Mouse (Mus musculus) ovary, postnatal 10 days (tissue): ENCODE data around the gene Ypel2.

ENCODE experiments used
- DNase-seq: peaks from one replicate; pipeline ENCODE4 v3.0.0; 2022; ENCODE audit warnings: low spot score

The Ypel2 gene

GRCm38 (mm10) chr11:86995625-86996221 lies 2.2 kb upstream of the Ypel2 start:
- no peak for DNase-seq

GRCm38 (mm10) chr11:86994791-86995624 lies 1.5 kb upstream of the Ypel2 start:
- DNase-seq: no peak

GRCm38 (mm10) chr11:86994330-86994729 lies 823 bp upstream of the Ypel2 start:
- no peak for DNase-seq

GRCm38 (mm10) chr11:86992461-86992988 lies 982 bp downstream of the Ypel2 start:
- DNase-seq: no peak

GRCm38 (mm10) chr11:86991241-86991640 lies 2.3 kb downstream of the Ypel2 start:
- DNase-seq: no peak

- no peak for DNase-seq
Observed at GRCm38 (mm10) chr11:86990309-86990708, 3.2 kb downstream of the Ypel2 start.

GRCm38 (mm10) chr11:86984990-86985389 lies 8.5 kb downstream of the Ypel2 start:
- no peak for DNase-seq

GRCm38 (mm10) chr11:86983056-86983455 lies 10.5 kb downstream of the Ypel2 start:
- DNase-seq: no peak

GRCm38 (mm10) chr11:86981229-86981791 lies 12.2 kb downstream of the Ypel2 start:
- DNase-seq: no peak

GRCm38 (mm10) chr11:86980526-86980925 lies 13.0 kb downstream of the Ypel2 start:
- DNase-seq: no peak

- DNase-seq: no peak
Observed at GRCm38 (mm10) chr11:86979799-86980198, 13.7 kb downstream of the Ypel2 start.

- no peak for DNase-seq
Observed at GRCm38 (mm10) chr11:86977242-86977641, 16.3 kb downstream of the Ypel2 start.

- no peak for DNase-seq
Observed at GRCm38 (mm10) chr11:86974401-86974800, 19.1 kb downstream of the Ypel2 start.

- no peak for DNase-seq
Observed at GRCm38 (mm10) chr11:86973255-86973654, 20.3 kb downstream of the Ypel2 start.

- DNase-seq: no peak
Observed at GRCm38 (mm10) chr11:86971057-86971753, 22.3 kb downstream of the Ypel2 start.

- DNase-seq: no peak
Observed at GRCm38 (mm10) chr11:86969041-86969821, 24.3 kb downstream of the Ypel2 start.

- DNase-seq: no peak
Observed at GRCm38 (mm10) chr11:86967506-86967905, 26.0 kb downstream of the Ypel2 start.

GRCm38 (mm10) chr11:86966696-86967095 lies 26.8 kb downstream of the Ypel2 start:
- no peak for DNase-seq

GRCm38 (mm10) chr11:86965079-86965478 lies 28.4 kb downstream of the Ypel2 start:
- DNase-seq: no peak

GRCm38 (mm10) chr11:86963698-86964097 lies 29.8 kb downstream of the Ypel2 start:
- no peak for DNase-seq

- DNase-seq: no peak
Observed at GRCm38 (mm10) chr11:86963027-86963426, 30.5 kb downstream of the Ypel2 start.

- DNase-seq: no peak
Observed at GRCm38 (mm10) chr11:86962362-86962761, 31.1 kb downstream of the Ypel2 start.
